Mouse (Mus musculus) mouse embryonic stem cell (cell line): ENCODE results near the gene Atf7ip.

Experiments
- in situ Hi-C, 2 experiments: fragments of 300-500 bp; cut with MboI; formaldehyde crosslinking; loops; 1 replicate in 1 of 2; 3 replicates in 1 of 2; pipeline ENCODE4 v1.14.3; 2019 to 2020; ENCODE audit warnings: low sequenced_read_pairs in 2 of 2, low pct_unique_long_range_greater_than_20kb in 1 of 2, mixed read lengths in 1 of 2; ENCODE audit not compliant: unreplicated experiment in 1 of 2

Atf7ip gene

GRCm38 (mm10) chr6:136475171-136475860 is 30.7 kb upstream of the Atf7ip start:
- in situ Hi-C loops: no loop called here

- in situ Hi-C loops: no loop called here
Observed at GRCm38 (mm10) chr6:136477878-136478277, 28.1 kb upstream of the Atf7ip start.

GRCm38 (mm10) chr6:136483531-136483930 is 22.4 kb upstream of the Atf7ip start:
- in situ Hi-C loops: no loop called here

- in situ Hi-C loops: no loop called here
Observed at GRCm38 (mm10) chr6:136484093-136484492, 21.9 kb upstream of the Atf7ip start.

GRCm38 (mm10) chr6:136486166-136486565 is 19.8 kb upstream of the Atf7ip start:
- in situ Hi-C loops: no loop called here

- in situ Hi-C loops: no loop called here
Observed at GRCm38 (mm10) chr6:136486801-136487553, 19.0 kb upstream of the Atf7ip start.

GRCm38 (mm10) chr6:136487554-136487950 is 18.4 kb upstream of the Atf7ip start:
- in situ Hi-C loops: no loop called here

- in situ Hi-C loops: no loop called here
Observed at GRCm38 (mm10) chr6:136489899-136490298, 16.1 kb upstream of the Atf7ip start.

GRCm38 (mm10) chr6:136490516-136491475 is 15.2 kb upstream of the Atf7ip start:
- in situ Hi-C loops: no loop called here

GRCm38 (mm10) chr6:136491631-136492030 is 14.3 kb upstream of the Atf7ip start:
- in situ Hi-C loops: no loop called here

- in situ Hi-C loops: no loop called here
Observed at GRCm38 (mm10) chr6:136492251-136492650, 13.7 kb upstream of the Atf7ip start.

GRCm38 (mm10) chr6:136493486-136493885 is 12.5 kb upstream of the Atf7ip start:
- in situ Hi-C loops: no loop called here

GRCm38 (mm10) chr6:136493910-136494751 is 11.8 kb upstream of the Atf7ip start:
- in situ Hi-C loops: no loop called here

GRCm38 (mm10) chr6:136495023-136495422 is 10.9 kb upstream of the Atf7ip start:
- in situ Hi-C loops: no loop called here

- in situ Hi-C loops: no loop called here
Observed at GRCm38 (mm10) chr6:136497744-136498143, 8.2 kb upstream of the Atf7ip start.

GRCm38 (mm10) chr6:136499292-136499977 is 6.5 kb upstream of the Atf7ip start:
- in situ Hi-C loops: no loop called here

GRCm38 (mm10) chr6:136508652-136509051 is 2.7 kb downstream of the Atf7ip start:
- in situ Hi-C loops: no loop called here

- in situ Hi-C loops: no loop called here
Observed at GRCm38 (mm10) chr6:136510945-136511344, 5.0 kb downstream of the Atf7ip start.
